Mouse (Mus musculus) layer of hippocampus, adult 9-11 months (tissue): ENCODE measurements around the gene Rptor.

Source experiments
- DNase-seq: peaks from one replicate; pipeline ENCODE4 v3.0.0; 2022

The Rptor gene

DNA sequence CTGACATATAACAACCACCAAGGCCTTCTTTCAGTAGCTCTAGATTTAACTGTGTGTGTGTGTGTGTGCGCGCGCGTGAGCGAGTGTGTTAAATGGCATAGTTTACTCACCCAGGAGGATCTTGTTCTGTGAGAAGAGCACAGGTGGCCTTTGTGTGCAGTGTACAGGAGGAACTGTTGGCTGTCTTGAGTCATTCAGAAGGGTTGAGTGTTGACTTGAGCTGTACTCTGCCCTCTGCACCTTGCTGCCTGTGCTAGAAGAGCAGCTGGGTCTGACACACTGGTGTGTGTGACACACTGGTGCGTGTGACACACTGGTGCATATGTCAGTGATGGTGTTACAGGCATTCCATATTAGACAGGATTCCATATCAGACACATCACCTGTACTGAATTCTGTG is 8.8 kb downstream of the Rptor start:
- no peak for DNase-seq

DNA sequence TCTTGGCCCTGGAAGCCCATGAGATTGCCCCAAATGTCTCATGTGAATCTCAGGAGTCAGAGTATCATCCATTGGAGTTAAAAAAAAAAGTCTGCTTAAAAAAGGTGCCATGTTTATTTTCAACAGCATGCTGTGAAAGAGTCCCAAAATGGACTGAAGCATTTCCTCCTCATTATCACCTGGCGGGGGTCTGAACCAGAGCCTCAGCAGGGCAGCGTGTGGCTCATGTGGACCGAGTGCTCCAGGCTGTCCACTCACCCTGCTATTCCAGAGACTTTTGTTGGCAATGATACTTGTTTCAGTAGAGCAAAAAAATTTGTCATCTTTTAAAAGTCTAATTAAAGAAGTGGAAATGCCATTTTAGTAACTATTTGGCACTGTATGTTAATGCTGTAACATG is 9.5 kb downstream of the Rptor start:
- no peak for DNase-seq

GRCm38 (mm10) chr11:119615087-119615486 is 12.4 kb downstream of the Rptor start:
- no peak for DNase-seq

GRCm38 (mm10) chr11:119618763-119619162 is 16.1 kb downstream of the Rptor start:
- no peak for DNase-seq

GRCm38 (mm10) chr11:119621266-119621665 is 18.6 kb downstream of the Rptor start:
- no peak for DNase-seq

- no peak for DNase-seq
These were observed 21.1 kb downstream of the Rptor start for GRCm38 (mm10) chr11:119623800-119624199.

- no peak for DNase-seq
These were observed 21.7 kb downstream of the Rptor start for GRCm38 (mm10) chr11:119624401-119624800.

DNA sequence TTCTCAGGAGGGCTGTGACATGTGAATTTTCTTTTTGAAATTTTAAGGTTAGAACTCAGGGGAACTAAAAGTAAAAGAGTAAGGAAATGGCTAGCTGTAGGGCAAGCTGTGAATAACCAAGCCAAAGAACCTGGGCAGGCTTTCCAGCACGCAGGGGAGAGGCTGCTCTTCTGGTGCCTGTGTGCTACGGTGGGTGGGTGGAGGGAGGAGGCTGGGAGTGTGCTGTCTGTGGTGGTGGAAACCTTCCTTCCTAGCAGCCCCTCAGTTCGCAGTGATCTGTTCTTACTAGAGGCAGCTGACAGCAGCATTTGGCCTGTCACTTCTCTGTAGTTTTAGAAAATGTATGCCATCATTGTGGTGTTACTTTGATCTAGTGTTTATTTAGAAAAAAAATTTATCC is 22.2 kb downstream of the Rptor start:
- peak; percentile 52 for DNase-seq

GRCm38 (mm10) chr11:119625476-119625875 is 22.8 kb downstream of the Rptor start:
- no peak for DNase-seq

- no peak for DNase-seq
These were observed 23.2 kb downstream of the Rptor start for GRCm38 (mm10) chr11:119625943-119626342.

DNA sequence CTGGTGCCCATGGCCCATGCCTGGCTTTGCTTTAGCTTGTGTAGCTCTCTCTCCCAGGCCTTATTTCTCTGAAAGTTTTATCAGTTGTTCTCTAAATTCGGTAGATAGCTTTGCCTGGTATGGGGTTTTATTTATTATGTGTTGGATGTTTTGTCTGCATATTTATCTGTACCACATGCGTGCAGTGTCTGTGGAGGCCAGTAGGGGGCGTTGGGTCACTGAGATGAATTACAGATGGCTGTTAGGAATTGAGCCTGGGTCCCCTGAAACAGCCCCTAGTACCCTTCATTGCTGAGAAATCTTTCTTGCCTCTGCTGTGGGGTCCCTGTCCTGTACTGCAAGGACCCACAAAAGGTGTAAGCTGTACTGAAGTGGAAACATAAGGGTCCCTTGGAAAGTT is 24.5 kb downstream of the Rptor start:
- no peak for DNase-seq

DNA sequence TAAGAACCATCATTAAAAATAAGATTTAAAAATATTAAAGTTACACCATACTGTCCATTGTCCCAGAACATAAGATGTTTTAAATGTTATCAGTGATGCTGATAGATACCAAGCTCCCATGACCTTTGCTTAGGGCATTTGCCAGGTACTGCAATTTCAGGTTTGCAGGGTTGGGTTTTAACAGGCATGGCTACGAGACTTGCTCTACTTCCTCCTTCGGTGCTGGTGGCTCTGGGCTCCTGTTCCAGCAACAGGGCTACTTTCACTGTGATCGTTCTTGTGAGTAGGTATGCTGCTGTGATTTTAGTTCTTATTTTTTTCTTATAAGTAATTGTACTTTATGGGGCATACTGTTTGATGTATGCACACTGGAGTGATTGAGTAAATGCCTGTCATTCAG is 26.4 kb downstream of the Rptor start:
- no peak for DNase-seq

GRCm38 (mm10) chr11:119630329-119630728 is 27.6 kb downstream of the Rptor start:
- no peak for DNase-seq

DNA sequence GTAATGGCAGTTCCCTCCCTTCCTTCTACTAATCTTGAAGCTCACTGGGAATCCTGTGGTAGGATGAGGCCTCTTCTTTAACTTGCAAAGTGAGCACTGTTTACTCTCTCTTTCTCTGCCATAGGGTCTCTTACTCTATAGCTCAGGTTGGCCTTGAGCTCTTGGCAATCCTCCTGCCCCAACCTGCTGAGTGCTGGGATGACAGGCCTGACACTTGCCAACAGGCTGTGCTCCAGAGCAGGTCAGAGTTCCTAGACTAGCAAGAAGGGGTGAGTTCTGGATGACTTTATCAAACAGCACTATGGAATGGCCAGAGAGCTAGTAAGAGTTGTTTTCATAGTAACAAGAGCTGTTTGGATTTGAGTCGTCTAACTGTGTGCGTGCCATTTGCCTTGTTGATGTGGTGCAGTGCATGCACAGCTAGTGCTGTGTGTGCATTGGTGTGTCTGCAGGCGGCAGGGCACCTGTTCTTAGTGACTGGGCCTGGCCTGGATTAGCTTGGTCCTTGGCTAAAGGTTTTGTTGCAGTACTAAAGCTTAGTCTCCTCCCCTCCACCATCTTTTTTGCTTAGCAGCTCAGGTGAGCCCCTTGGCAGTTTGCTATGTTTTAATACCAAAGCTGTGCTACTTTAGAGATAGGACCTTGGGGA is 28.6 kb downstream of the Rptor start:
- DNase-seq: no peak

GRCm38 (mm10) chr11:119636371-119636883 is 33.7 kb downstream of the Rptor start:
- DNase-seq: no peak

GRCm38 (mm10) chr11:119637519-119637918 is 34.8 kb downstream of the Rptor start:
- DNase-seq: no peak

GRCm38 (mm10) chr11:119640491-119640890 is 37.8 kb downstream of the Rptor start:
- no peak for DNase-seq

DNA sequence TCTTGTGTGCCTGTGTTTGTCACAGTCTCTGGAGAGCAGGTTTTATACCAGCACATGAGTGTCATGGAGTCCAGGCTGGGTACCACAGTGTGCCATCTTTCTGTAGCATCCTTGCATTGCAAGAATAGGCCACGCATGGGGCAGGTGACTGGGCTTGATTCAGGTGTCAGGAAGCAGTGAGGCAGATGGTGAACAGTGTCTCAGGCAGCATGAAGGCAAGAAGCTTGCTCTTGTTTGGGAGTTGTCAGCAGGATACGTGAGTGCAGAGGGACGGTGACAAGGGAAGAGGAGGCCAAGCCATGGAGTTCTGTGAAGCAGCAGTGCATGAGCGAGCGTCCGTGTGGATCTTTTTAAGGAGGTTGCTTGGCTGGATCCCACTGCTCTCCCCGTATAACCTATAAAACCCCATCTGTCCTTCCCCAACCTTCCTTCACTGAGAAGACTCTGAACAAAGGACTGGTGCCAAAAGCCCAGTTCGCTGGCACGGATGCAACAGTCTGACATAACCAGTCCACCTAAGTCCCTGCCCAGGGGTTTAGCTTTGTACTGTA is 39.2 kb downstream of the Rptor start:
- DNase-seq: no peak

GRCm38 (mm10) chr11:119643347-119643746 is 40.6 kb downstream of the Rptor start:
- DNase-seq: no peak

GRCm38 (mm10) chr11:119644140-119644539 is 41.4 kb downstream of the Rptor start:
- DNase-seq: no peak

DNA sequence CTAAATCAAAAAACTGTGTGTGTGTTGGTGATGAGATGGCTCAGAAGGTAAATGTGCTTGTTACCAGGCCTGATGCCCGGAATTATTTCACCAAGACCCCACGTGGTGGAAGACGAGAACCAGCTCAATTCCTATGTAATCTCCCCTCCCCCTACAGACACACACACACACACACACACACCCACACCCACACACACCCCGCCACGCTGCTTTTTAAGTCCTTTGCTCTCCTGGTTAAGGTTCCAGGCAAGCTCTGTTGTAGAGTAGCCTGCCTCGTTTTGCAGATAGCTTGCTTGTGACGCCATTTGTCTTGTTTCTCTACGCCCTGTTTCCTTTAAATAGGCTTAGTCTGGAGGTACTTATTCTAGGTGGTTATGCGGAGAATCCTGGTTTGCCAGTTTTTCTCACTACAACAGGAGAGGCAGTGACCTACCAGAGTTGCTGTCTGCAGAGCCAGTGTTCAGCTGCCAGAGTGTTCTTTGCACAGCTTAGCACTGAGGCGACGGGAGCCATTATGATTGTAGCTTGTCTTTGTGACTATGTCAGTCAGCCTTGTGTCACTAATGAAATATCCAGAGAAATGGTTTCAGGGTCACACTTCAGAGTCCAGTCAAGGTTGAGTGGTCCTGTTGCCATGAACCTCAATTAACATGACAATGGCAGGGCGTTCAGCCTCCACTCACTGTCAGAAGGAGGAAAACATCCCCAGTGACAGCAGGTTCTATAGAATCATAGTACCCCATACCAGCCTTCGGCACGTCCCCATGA is 42.1 kb downstream of the Rptor start:
- no peak for DNase-seq

DNA sequence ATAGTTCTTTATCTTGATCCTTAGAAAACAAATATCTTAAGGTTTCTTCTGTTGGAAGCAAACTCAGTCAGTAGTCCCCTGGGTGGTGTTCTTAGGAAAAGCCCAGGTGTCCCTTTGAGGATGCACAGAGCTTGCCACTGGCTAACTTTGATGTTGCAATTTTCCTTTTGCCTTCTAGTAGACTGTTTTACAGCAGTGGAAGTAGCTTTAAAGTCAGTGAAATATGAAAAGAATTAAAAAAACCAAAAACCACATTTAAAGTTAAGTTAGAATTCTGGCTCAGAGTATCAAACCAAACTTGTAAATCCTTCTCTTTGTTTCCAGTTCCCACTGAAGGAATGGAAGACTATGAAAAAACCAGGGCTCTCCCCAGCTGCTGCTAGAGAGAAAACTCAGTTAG is 47.8 kb downstream of the Rptor start:
- DNase-seq: no peak

- DNase-seq: no peak
These were observed 50.6 kb downstream of the Rptor start for GRCm38 (mm10) chr11:119653336-119653735.

GRCm38 (mm10) chr11:119657534-119657933 is 54.8 kb downstream of the Rptor start:
- DNase-seq: no peak
